Mouse (Mus musculus): ENCODE results near the gene Shd. TPM values are rescaled to one million over a fixed set of nuclear protein-coding genes. Genes with fewer than 3 reads are reported as not detected.

The Shd gene
- polyA plus RNA-seq, 1 experiment from 2014 or later = 68.4 TPM

DNA sequence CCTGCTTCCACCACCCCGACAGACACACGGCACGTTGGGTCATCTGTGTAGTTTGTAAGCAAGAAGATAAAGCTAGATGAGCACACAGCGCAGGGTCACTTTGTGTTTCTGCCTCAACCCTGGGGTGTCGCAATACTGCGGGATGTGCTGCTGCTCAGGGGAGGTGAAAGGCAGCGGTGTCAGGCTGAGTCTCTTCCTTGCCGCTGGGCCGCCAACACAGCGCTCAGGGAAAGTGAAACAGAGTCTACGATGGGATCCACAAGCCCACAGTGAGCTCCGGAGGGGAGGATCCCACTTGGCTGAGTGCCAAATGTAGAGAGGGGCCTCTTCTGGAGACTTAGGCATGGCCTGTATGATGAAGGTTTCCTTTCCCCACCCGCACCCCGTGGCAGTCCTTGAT, 7.1 kb upstream of the Shd start:
- Histone ChIP-seq H3K27me3 (ENCODE audit: low read depth, poor library complexity, severe bottlenecking) (no peaks in the 10 kb centered on the region), H3K27ac (replicated peaks) (no peak overlapping the region), H3K9me3 (replicated peaks) (no peaks in the 10 kb centered on the region), H3K4me3 (no peak overlapping the region), H3K4me1 (peaks cover 23% of the 10 kb centered on the region), H3K36me3 (peaks cover 76% of the 10 kb centered on the region)
- DNase-seq (ENCODE audit: low spot score) = peak; percentile 10
- 92% methylated on average over 14 of the region's 14 CpGs for WGBS

DNA sequence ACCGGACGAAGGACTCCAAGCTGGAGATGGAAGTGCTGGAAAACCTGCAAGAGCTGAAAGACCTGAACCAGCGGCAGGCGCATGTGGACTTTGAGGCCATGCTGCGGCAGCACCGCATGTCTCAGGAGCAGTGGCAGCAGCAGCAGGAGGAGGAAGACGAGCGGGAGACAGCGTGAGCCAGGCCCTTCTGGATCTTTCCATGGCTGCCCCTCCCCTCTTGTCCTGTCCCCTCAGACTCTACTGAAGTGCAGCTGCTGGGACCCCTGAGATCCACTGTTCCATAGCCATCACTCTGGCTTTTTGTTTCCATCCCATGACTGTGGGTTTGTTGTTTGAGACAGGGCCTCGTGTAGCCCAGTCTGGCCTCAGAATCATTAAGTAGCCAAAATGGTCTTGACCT, 5.8 kb upstream of the Shd start:
- 96% methylated on average over 10 of the region's 10 CpGs for WGBS
- Histone ChIP-seq H3K36me3 (peaks cover 81% of the 10 kb centered on the region), H3K9me3 (replicated peaks) (no peaks in the 10 kb centered on the region), H3K27ac (replicated peaks) (no peak overlapping the region), H3K4me3 (no peak overlapping the region), H3K27me3 (ENCODE audit: low read depth, poor library complexity, severe bottlenecking) (0 out of 2 replicates have a peak, but pooled peaks cover 1% of the 10 kb centered on the region), H3K4me1 (peaks cover 32% of the 10 kb centered on the region)
- no peak for DNase-seq (ENCODE audit: low spot score)

DNA sequence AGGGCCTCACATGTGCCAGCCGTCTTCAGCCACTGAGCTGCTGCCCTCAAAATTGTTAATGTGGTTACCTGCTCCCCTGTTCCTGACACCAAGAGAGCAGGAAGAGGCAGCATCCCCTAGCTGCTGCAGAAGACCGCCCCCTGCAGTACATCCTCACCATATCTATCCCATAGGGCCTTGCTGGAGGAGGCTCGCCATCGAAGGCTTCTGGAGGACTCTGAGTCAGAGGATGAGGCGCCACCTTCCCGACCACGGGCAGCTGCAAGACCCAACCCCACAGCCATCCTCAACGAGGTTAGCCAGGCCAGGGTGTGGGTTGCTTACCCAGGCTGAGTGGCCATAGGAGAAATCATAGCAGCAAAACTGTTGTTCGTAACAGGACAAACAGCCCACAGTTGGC, 5.3 kb upstream of the Shd start:
- Histone ChIP-seq H3K9me3 (replicated peaks) (no peaks in the 10 kb centered on the region), H3K36me3 (peaks cover 81% of the 10 kb centered on the region), H3K4me3 (no peak overlapping the region), H3K4me1 (peaks cover 32% of the 10 kb centered on the region), H3K27me3 (ENCODE audit: low read depth, poor library complexity, severe bottlenecking) (0 out of 2 replicates have a peak, but pooled peaks cover 4% of the 10 kb centered on the region), H3K27ac (replicated peaks) (no peak overlapping the region)
- DNase-seq (ENCODE audit: low spot score) = no peak
- WGBS = 90% methylated on average over 9 of the region's 9 CpGs

DNA sequence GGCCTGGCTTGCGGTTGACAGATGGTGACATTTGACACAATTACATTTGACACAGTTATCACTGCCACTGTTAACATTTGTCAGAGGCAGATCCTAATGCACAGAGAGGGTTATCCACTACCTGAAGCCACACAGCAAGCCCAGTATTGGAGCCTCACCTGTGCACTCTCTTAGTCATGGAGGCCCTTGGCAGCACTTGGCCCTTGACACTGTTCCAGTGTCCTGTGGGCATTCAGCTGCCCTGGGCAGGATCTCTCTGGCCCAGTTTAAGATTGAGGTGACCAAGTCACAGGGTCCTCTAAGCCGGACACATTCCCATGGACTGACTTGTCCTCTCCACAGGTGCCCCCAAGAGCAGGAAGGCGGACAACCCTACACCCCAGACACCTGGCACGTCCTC, 3.1 kb upstream of the Shd start:
- Histone ChIP-seq H3K27me3 (ENCODE audit: low read depth, poor library complexity, severe bottlenecking) (0 out of 2 replicates have a peak, but pooled peaks cover 13% of the 10 kb centered on the region), H3K27ac (replicated peaks) (no peak overlapping the region), H3K4me3 (no peak overlapping the region), H3K36me3 (peaks cover 64% of the 10 kb centered on the region), H3K9me3 (replicated peaks) (no peaks in the 10 kb centered on the region), H3K4me1 (peaks cover 45% of the 10 kb centered on the region)
- WGBS = 95% methylated on average over 4 of the region's 4 CpGs
- DNase-seq (ENCODE audit: low spot score) = no peak

DNA sequence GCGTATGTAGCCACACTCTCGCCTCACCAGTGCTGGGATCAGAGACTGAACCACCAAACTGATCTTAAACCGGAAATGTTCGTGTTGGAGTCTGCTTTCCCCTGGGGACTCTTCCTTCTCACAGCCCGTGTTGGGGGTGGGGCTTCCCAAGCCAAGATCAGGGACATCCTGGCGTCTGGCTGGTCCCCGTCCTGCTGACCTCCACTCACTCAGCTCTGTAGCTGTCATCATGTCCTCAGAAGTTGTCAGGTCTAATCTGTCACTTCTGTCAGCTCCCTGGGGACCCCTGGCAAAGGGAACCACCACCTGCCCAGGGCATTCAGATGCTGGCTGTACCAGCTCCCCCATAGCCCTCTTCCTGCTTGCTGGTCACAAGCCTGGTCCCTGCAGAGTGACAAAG, 2.1 kb upstream of the Shd start:
- 68% methylated on average over 7 of the region's 7 CpGs for WGBS
- Histone ChIP-seq H3K9me3 (replicated peaks) (no peaks in the 10 kb centered on the region), H3K27ac (replicated peaks) (peak overlapping the region; percentile 95), H3K36me3 (peaks cover 64% of the 10 kb centered on the region), H3K4me3 (no peak overlapping the region), H3K4me1 (peaks cover 50% of the 10 kb centered on the region), H3K27me3 (ENCODE audit: low read depth, poor library complexity, severe bottlenecking) (peaks cover 21% of the 10 kb centered on the region; the same call in 1 of the 2 replicates)
- no peak for DNase-seq (ENCODE audit: low spot score)

DNA sequence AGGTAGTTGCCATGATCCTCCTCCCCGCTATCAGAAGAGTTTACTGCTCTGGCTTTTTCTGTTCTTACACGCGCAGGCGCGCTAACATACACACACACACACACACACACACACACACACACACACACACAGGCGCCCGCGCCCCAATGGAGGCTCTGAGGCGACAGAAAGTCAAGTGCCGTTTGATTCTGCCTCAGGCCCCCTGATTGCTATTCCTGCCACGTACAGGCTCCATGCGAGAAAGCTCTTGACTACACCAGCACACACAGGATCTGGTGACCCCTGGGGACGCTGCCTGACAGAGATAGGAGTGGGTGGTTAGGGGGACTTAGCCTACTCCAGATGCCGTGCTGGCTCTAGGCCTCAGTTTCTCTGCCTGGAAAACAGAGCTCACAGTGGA, 707 bp upstream of the Shd start:
- Histone ChIP-seq H3K27me3 (ENCODE audit: low read depth, poor library complexity, severe bottlenecking) (peaks cover 21% of the 10 kb centered on the region; the same call in 1 of the 2 replicates), H3K27ac (replicated peaks) (peak overlapping the region; percentile 95), H3K4me3 (peak overlapping the region; percentile 62), H3K9me3 (replicated peaks) (no peaks in the 10 kb centered on the region), H3K4me1 (peaks cover 50% of the 10 kb centered on the region), H3K36me3 (peaks cover 64% of the 10 kb centered on the region)
- DNase-seq (ENCODE audit: low spot score) = peak; percentile 77
- 50% methylated on average over 14 of the region's 14 CpGs for WGBS

DNA sequence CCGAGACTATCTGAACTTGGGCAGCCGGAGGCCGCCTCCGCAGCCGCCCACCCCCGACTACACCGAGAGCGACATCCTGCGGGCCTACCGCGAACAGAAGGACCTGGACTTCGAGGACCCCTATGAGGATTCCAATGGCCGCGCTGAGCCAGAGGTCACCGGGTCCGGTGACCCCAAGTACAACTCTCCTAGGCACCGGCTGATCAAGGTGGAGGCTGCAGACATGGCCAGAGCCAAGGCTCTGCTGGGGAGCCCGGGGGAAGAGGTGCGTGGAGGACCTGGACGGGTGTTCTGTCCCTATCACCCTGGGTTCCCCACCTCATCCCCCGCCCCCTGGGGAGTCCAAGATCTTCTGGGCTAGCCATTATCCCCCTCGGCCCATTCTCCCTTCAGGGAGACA, 1.2 kb downstream of the Shd start:
- WGBS = 23% methylated on average over 22 of the region's 22 CpGs
- H3K27ac ChIP-seq (replicated peaks) = peak overlapping the region; percentile 95
- H3K36me3 ChIP-seq = peaks cover 56% of the 10 kb centered on the region
- H3K4me1 ChIP-seq = peaks cover 56% of the 10 kb centered on the region
- H3K27me3 ChIP-seq (ENCODE audit: low read depth, poor library complexity, severe bottlenecking) = peaks cover 21% of the 10 kb centered on the region; the same call in 1 of the 2 replicates
- no peak for DNase-seq (ENCODE audit: low spot score)
- H3K4me3 ChIP-seq = peak overlapping the region; percentile 62
- H3K9me3 ChIP-seq (replicated peaks) = no peaks in the 10 kb centered on the region

DNA sequence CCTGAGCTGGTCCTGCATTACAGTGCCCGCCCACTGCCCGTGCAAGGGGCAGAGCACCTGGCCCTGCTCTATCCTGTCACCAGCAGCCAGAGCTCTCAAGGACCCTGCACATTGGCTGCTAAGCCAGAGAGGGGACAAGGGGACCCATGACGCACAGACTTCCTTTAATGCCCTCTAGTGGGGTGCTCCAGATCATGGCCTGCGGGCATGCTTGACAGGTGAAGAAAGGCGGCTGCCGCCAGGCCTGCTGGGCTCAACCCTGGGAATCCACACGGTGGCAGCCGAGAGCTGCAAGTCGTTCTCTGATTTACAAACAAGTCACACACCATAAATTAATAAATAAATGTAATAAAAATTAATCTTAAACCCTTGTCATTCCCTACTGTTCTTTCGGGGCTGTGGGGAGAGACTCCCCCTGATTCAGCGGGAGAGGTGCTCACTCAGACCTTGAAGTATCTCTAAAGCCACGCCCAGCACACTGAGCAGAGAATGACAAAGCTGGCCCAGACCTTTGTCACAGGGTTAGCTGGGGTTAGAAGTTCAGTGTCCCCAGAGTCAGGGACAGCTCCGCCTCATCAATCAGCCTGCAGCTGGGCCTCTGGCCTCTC, 6.1 kb downstream of the Shd start:
- WGBS = 19% methylated on average over 13 of the region's 13 CpGs
- H3K4me3 ChIP-seq = peak overlapping the region; percentile 20
- peaks cover 13% of the 10 kb centered on the region; the same call in 1 of the 2 replicates for H3K27me3 ChIP-seq (ENCODE audit: low read depth, poor library complexity, severe bottlenecking)
- peaks cover 26% of the 10 kb centered on the region for H3K4me1 ChIP-seq
- H3K9me3 ChIP-seq (replicated peaks) = no peaks in the 10 kb centered on the region
- DNase-seq (ENCODE audit: low spot score) = peak; percentile 76
- H3K36me3 ChIP-seq = peaks cover 33% of the 10 kb centered on the region
- H3K27ac ChIP-seq (replicated peaks) = peak overlapping the region; percentile 63

DNA sequence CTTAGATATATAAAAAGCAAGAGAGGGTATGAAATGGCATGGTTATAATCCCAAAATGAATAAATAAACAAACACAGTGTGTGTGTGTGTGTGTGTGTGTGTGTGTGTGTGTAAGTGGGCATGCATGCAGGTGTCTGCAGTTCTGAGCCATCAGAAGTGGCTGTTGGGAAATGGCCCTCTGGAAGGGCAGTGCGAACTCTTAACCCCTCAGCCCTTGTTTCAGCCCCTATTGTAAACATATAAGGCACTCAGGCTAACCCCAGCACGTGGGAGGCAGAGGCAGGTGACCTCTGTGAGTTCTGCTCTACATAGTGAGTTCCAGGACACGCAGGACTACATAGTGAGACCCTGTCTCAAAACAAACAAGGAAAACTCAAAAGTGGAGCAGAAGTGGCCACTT, 7.0 kb downstream of the Shd start:
- Histone ChIP-seq H3K4me1 (peaks cover 20% of the 10 kb centered on the region), H3K9me3 (replicated peaks) (no peaks in the 10 kb centered on the region), H3K27ac (replicated peaks) (peak overlapping the region; percentile 63), H3K27me3 (ENCODE audit: low read depth, poor library complexity, severe bottlenecking) (peaks cover 8% of the 10 kb centered on the region; the same call in 1 of the 2 replicates), H3K4me3 (no peak overlapping the region), H3K36me3 (peaks cover 33% of the 10 kb centered on the region)
- DNase-seq (ENCODE audit: low spot score) = no peak
- WGBS = 70% methylated on average over 3 of the region's 3 CpGs

DNA sequence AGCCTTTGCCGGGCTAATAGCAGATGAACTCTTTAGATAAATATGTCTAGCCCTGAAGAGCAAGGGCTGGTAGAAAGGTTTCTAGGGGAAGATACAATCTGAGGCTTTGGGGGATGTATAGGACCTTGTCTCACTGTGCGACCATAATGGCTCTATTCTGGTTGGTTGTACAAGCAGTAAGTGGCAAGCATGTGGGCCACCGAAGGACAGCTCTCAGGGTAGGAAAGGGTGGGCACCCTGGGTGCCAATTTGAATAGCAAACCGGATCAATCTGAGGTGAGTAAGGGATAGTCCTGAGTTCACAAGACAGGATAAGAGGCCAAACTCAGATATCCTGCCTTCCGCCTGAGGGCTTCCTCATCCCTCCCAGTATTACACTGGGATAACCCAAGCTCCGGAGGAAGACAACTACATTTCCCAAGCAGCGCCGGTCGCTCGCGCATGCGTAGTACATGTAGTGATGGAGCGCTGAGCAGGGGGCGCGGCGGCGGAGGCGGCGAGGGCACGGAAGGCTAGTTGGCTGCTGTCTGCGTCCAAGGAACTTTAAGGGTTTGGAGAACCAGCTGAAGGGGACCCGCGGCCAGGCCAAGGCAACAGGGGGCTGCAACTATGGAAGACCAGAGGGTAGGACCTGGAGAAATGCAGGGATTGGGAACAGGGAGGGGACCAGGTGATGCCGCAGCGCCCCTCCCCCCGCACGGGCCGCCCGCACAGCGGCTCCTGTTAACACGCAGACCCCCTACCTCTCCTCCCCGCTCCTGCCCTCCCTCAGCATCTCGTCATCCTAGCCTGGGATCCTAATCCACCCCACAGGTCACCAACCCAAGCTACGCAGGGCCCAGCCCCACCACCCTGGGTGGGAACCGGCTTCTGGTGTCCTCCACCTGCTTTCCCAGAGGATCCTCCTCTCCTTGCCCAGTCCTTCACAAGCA, 16.0 kb downstream of the Shd start, which contains the start of gene Fsd1:
Gene Fsd1, plus strand, starts transcription at position 480 of the 932 bp plus-strand sequence.
- no peaks in the 10 kb centered on the region; the same call in 1 of the 2 replicates for H3K27me3 ChIP-seq (ENCODE audit: low read depth, poor library complexity, severe bottlenecking)
- peak within 1 kb of the TSS; percentile 70 for H3K4me3 ChIP-seq
- peak within 1 kb of the TSS; percentile 85 for H3K27ac ChIP-seq (replicated peaks)
- peaks cover 18% of the 10 kb centered on the region for H3K4me1 ChIP-seq
- DNase-seq (ENCODE audit: low spot score) = peak; percentile 86
- WGBS = 9% methylated on average over 35 of the region's 35 CpGs
- no peaks in the 10 kb centered on the region for H3K9me3 ChIP-seq (replicated peaks)
- H3K36me3 ChIP-seq = peaks cover 23% of the 10 kb centered on the region

DNA sequence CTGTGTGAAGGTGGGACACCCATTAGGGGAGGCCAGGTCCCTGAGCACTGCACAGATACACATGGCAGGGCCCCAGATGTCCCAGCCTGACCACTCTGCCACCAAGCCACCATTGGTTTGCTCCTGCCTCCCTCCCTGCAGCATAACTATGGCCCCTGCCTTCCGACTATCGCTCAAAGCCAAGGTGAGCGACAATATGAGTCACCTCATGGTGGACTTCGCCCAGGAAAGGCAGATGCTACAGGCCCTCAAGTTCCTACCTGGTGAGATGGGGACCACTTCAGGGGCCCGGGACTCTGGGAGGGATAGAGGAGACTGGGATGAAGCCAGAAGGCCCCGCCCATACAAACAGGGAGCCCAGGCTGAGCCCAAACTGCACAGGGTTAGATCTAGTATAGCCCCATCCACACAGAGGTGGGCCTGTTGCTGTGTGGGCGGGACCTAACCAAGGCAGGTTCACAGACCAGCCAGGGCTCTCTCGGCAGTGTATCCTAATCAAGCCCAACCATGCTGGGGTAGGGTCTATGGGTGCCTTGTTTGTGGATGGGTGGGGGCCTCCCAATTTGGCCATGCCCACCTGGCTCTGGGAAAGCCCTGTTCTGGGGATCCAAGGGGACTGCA, 20.1 kb downstream of the Shd start:
- H3K27me3 ChIP-seq (ENCODE audit: low read depth, poor library complexity, severe bottlenecking) = no peaks in the 10 kb centered on the region; the same call in 1 of the 2 replicates
- WGBS = 89% methylated on average over 8 of the region's 8 CpGs

DNA sequence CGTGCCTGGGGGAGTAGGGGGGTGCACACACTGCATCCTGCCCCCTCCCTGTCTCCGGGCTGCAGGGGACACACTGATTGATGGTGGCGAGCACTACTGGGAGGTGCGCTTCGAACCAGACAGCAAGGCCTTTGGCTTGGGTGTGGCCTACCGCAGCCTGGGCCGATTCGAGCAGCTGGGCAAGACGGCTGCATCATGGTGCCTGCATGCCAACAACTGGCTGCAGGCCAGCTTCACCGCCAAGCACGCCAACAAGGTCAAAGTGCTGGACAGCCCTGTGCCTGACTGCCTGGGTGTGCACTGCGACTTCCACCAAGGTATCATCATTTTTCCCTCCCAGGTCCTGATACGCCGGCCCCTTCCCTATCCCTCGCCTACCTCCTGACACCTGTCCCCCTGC, 25.7 kb downstream of the Shd start:
- Histone ChIP-seq H3K4me3 (no peak overlapping the region), H3K36me3 (peaks cover 64% of the 10 kb centered on the region), H3K9me3 (replicated peaks) (no peaks in the 10 kb centered on the region), H3K27me3 (ENCODE audit: low read depth, poor library complexity, severe bottlenecking) (peaks cover 22% of the 10 kb centered on the region), H3K27ac (replicated peaks) (no peak overlapping the region), H3K4me1 (peaks cover 9% of the 10 kb centered on the region)
- 93% methylated on average over 15 of the region's 15 CpGs for WGBS
- no peak for DNase-seq (ENCODE audit: low spot score)

More for the DNA sequence above, 20.1 kb downstream of the Shd start:
- H3K9me3 ChIP-seq (replicated peaks) = no peaks in the 10 kb centered on the region
- no peak for DNase-seq (ENCODE audit: low spot score)
- H3K36me3 ChIP-seq = peaks cover 62% of the 10 kb centered on the region
- no peak overlapping the region for H3K27ac ChIP-seq (replicated peaks)
- H3K4me3 ChIP-seq = no peak overlapping the region
- peaks cover 18% of the 10 kb centered on the region for H3K4me1 ChIP-seq
